Mouse (Mus musculus) thymus, adult 2 months (tissue): Measurements from ENCODE around the gene Rb1. TPM values are rescaled to one million over a fixed set of nuclear protein-coding genes. Genes with fewer than 3 reads are reported as not detected.
A peak's percentile ranks its signal among the peaks of the same experiment; 100 is the strongest.

ENCODE experiments used
- DNase-seq: peaks from one replicate; pipeline ENCODE4 v3.0.0; 2021
- H3K27ac ChIP-seq: fragments of 200-500 bp; 2 replicates; pipeline ENCODE4 v1.5.1; 2012; ENCODE audit warnings: low read length, control low read depth; ENCODE audit not compliant: control insufficient read depth, insufficient read depth
- H3K27me3 ChIP-seq: fragments of 200-500 bp; 2 replicates; pipeline ENCODE4 v1.6.1; 2012; ENCODE audit warnings: mild to moderate bottlenecking, low read length, moderate library complexity, mixed read lengths; ENCODE audit not compliant: control insufficient read depth, insufficient read depth
- H3K36me3 ChIP-seq: fragments of 200-500 bp; 2 replicates; pipeline ENCODE4 v1.6.1; 2012; ENCODE audit warnings: mild to moderate bottlenecking, low read length, moderate library complexity; ENCODE audit not compliant: control insufficient read depth, insufficient read depth
- H3K4me1 ChIP-seq: fragments of 200-500 bp; replicated peaks from 2 replicates; pipeline ENCODE4 v1.6.1; 2012; ENCODE audit warnings: low read length; ENCODE audit not compliant: control insufficient read depth, insufficient read depth
- H3K4me3 ChIP-seq: fragments of 200-500 bp; 2 replicates; pipeline ENCODE4 v1.5.1; 2012; ENCODE audit warnings: mild to moderate bottlenecking, low read length, control low read depth, moderate library complexity; ENCODE audit not compliant: control insufficient read depth, insufficient read depth
- CTCF ChIP-seq: fragments of 200-500 bp; IDR thresholded peaks from 2 replicates; pipeline ENCODE4 v1.5.1; 2012; ENCODE audit warnings: mild to moderate bottlenecking, control low read depth, low read length, moderate library complexity, borderline replicate concordance; ENCODE audit not compliant: control insufficient read depth, poor library complexity, insufficient read depth; ENCODE audit errors: extremely low read depth
- POLR2A ChIP-seq: fragments of 200-500 bp; IDR thresholded peaks from 2 replicates; pipeline ENCODE4 v1.6.1; 2012; ENCODE audit warnings: mild to moderate bottlenecking, low read length, control low read depth, moderate library complexity; ENCODE audit not compliant: control insufficient read depth, poor library complexity, insufficient read depth; ENCODE audit errors: extremely low read depth
- WGBS: fragments of 180-500 bp; shearing (Covaris S2); methylation state at CpG from one replicate; pipeline ENCODE4 v1.1.7; 2018; 5-methylcytosine and 5-hydroxymethylcytosine counted together
- polyA plus RNA-seq: library from polyadenylated mRNA; depleted of rRNA; stranded (reverse); fragments of >200 nt; gene quantifications from 2 replicates; pipeline ENCODE4 v1.2.3, GENCODE M21; 2012

Gene Rb1
- polyA plus RNA-seq, 1 experiment: 17.1 TPM

- TF ChIP-seq POLR2A (no peak), CTCF (no peak)
- Histone ChIP-seq H3K27me3 (no peaks in the 10 kb centered on the region), H3K4me1 (peaks cover 2% of the 10 kb centered on the region; the same call in 1 of the 2 replicates), H3K36me3 (peaks cover 20% of the 10 kb centered on the region), H3K4me3 (no peak overlapping the region), H3K27ac (no peak overlapping the region)
- 12% methylated on average over 2 of the region's 2 CpGs for WGBS
- no peak for DNase-seq
These were observed 35.7 kb downstream of the Rb1 start for GRCm38 (mm10) chr14:73289915-73290314.

- Histone ChIP-seq H3K4me1 (no peaks in the 10 kb centered on the region), H3K36me3 (peaks cover 30% of the 10 kb centered on the region), H3K27me3 (no peaks in the 10 kb centered on the region), H3K27ac (no peak overlapping the region), H3K4me3 (no peak overlapping the region)
- 73% methylated on average over 1 of the region's 1 CpGs for WGBS
- no peak for TF ChIP-seq CTCF
- TF ChIP-seq POLR2A: no peak
- no peak for DNase-seq
These were observed 44.6 kb downstream of the Rb1 start for GRCm38 (mm10) chr14:73280996-73281395.

GRCm38 (mm10) chr14:73279096-73279495, 46.5 kb downstream of the Rb1 start:
- Histone ChIP-seq H3K36me3 (peaks cover 32% of the 10 kb centered on the region), H3K4me3 (no peak overlapping the region), H3K27me3 (no peaks in the 10 kb centered on the region), H3K27ac (no peak overlapping the region), H3K4me1 (no peaks in the 10 kb centered on the region)
- DNase-seq: no peak
- TF ChIP-seq CTCF (no peak), POLR2A (no peak)
- WGBS: 97% methylated on average over 6 of the region's 6 CpGs

GRCm38 (mm10) chr14:73271807-73272206, 53.8 kb downstream of the Rb1 start:
- Histone ChIP-seq H3K27ac (no peak overlapping the region), H3K4me3 (no peak overlapping the region), H3K4me1 (no peaks in the 10 kb centered on the region), H3K27me3 (no peaks in the 10 kb centered on the region), H3K36me3 (peaks cover 20% of the 10 kb centered on the region)
- DNase-seq: no peak
- TF ChIP-seq POLR2A (no peak), CTCF (no peak)
- WGBS: 95% methylated on average over 5 of the region's 5 CpGs

- DNase-seq: peak; percentile 45
- Histone ChIP-seq H3K36me3 (peaks cover 24% of the 10 kb centered on the region), H3K27me3 (no peaks in the 10 kb centered on the region), H3K27ac (no peak overlapping the region), H3K4me3 (no peak overlapping the region), H3K4me1 (no peaks in the 10 kb centered on the region)
- 87% methylated on average over 3 of the region's 3 CpGs for WGBS
- TF ChIP-seq CTCF (no peak), POLR2A (no peak)
These were observed 59.5 kb downstream of the Rb1 start for GRCm38 (mm10) chr14:73266166-73266565.

- Histone ChIP-seq H3K27me3 (no peaks in the 10 kb centered on the region), H3K27ac (no peak overlapping the region), H3K4me3 (no peak overlapping the region), H3K36me3 (peaks cover 30% of the 10 kb centered on the region), H3K4me1 (no peaks in the 10 kb centered on the region)
- no peak for DNase-seq
- 97% methylated on average over 9 of the region's 9 CpGs for WGBS
- TF ChIP-seq POLR2A (no peak), CTCF (no peak)
These were observed 63.4 kb downstream of the Rb1 start for GRCm38 (mm10) chr14:73262210-73262609.

- Histone ChIP-seq H3K27me3 (no peaks in the 10 kb centered on the region), H3K4me1 (peaks cover 12% of the 10 kb centered on the region), H3K4me3 (no peak overlapping the region), H3K36me3 (peaks cover 20% of the 10 kb centered on the region), H3K27ac (no peak overlapping the region)
- 95% methylated on average over 4 of the region's 4 CpGs for WGBS
- no peak for DNase-seq
- no peak for TF ChIP-seq CTCF
- TF ChIP-seq POLR2A: no peak
These were observed 67.4 kb downstream of the Rb1 start for GRCm38 (mm10) chr14:73258181-73258580.
